Mouse (Mus musculus) embryo, embryonic 10.5 days (tissue): Measurements from ENCODE around the gene Zbtb22.
"Not testable (repeated sequence)": the region's sequence is repeated elsewhere in the genome, so short reads cannot be mapped to it uniquely, and the experiment has no call there.

Experiments used
- DNase-seq: peaks from one replicate; pipeline ENCODE4 v3.0.0-alpha.2; 2015; ENCODE audit warnings: low spot score

The Zbtb22 gene

DNA sequence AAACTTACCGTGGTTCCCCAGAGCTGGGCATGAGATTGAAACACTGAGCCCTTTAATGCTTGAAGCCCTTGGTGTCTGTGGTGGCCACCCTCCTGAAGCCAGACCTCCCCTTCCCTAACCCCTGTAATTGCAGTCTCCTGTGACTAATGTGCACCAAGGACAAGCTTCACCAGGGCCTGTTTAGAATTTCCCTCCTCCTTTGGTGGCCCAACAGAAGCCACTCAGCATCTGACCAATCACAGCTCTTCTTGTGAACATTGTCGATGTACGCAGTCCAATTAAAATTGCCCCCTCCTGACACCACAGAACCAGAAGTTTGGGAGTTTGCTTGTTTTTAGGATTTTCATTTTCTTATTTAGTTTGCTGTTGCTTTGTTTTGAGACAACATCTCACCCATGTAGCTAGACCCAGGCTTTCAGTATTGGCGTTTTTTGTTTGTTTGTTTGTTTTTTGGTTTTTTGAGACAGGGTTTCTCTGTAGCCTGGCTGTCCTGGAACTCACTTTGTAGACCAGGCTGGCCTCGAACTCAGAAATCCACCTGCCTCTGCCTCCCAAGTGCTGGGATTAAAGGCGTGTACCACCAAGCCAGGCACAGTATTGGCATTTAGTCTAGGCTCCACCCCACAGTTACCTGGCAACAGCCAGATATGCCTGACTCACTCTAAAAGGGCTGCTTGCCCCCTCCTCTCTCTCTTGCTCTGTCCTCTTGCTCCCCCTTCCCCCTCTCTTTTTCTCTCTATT, 11.6 kb upstream of the Zbtb22 start:
- DNase-seq, result not testable (repeated sequence)

DNA sequence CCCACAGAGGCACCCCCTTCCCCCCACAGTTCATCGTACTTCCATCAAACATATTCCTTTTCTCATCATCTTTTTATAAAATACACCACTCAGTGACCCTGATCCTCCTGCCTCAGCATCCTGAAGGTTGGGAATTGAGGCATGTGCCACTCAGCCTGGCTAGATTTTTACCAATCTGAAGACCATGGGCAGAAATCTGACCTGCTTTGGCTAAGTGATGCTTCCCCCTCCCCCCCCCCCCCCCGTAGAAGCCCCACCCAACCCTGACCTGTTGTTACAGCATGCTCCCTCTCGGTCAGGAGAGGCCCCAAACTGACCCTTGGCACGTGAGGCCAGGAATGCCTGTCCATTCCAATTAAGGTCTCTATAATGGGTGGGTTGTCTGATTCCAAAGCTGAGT, 10.9 kb upstream of the Zbtb22 start, which contains the start of gene Platr17:
Gene Platr17, plus strand, starts transcription at position 301 of the 400 bp plus-strand sequence.
- not testable (repeated sequence) for DNase-seq

DNA sequence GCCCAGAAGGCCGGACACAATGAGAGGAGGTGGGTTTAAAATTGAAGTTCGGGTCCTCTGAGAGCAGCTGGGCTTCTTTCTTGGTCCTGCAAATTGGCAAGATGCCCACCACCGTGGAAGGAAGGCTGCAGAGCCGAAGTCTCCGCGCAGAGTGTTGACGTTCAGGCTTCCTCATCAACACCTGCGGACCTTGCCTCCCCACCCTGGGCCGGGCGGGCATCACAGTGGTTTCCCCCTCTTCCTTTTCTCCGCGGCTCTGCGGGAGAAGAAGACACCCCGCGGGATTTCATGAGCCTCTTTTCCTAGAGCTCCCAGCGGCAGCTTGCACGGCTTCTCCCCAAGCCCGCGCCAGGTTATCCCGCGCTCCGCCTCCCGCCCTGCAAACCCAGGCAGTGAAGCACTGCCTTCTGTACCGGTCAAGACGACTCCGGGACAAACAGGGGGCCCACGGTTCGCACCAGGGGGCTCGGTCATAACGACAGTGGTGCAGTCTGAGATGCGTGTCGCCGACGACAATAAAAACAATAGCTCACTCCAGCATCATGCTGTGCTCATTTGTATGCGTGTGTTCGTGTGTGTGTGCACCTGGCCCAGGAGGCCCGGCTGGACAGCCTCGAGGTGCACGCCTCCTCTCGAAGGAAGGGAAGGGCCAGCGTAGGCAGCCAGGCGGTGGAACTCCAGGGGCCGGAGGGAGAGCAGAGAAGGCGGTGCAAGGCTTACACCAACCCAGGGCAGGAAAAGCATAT, 7.2 kb upstream of the Zbtb22 start:
- peak; percentile 45 for DNase-seq

GRCm38 (mm10) chr17:33909077-33909868, 6.4 kb upstream of the Zbtb22 start, which contains the start of gene Daxx:
Gene Daxx, plus strand, starts transcription at chr17:33909414.
- peak; percentile 99 for DNase-seq

GRCm38 (mm10) chr17:33909869-33910250, 5.8 kb upstream of the Zbtb22 start:
- peak; percentile 38 for DNase-seq

DNA sequence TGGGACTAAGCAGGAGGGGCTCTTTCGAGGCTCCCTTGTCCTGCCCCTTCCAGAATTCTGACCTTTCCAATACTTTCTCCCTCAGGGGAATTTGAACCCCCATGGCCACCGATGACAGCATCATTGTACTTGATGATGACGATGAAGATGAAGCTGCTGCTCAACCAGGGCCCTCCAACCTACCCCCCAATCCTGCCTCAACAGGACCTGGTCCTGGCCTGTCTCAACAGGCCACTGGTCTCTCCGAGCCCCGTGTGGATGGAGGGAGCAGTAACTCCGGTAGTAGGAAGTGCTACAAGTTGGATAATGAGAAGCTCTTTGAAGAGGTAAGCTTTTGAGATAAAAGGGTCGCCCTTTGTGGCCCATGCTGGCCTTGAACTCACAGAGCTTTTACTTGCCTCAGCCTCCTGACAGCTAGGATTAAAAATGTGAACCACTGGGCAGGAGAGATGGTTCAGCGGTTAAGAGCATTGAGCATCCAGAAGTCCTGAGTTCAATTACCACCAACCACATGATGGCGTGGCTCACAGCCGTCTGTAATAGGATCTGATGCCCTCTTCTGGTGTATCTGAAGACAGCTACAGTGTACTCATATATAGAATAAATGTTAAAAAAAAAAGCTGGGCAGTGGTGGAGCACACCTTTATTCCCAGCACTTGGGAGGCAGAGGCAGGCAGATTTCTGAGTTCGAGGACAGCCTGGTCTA, 5.2 kb upstream of the Zbtb22 start:
- DNase-seq, result no peak

GRCm38 (mm10) chr17:33911052-33911812, 4.5 kb upstream of the Zbtb22 start:
- no peak for DNase-seq

- no peak for DNase-seq
These were observed 3.8 kb upstream of the Zbtb22 start for GRCm38 (mm10) chr17:33911813-33912414.

- DNase-seq, result no peak
These were observed 2.4 kb upstream of the Zbtb22 start for GRCm38 (mm10) chr17:33913264-33913663.

- no peak for DNase-seq
These were observed 1.8 kb upstream of the Zbtb22 start for GRCm38 (mm10) chr17:33913905-33914304.

GRCm38 (mm10) chr17:33914969-33915391, 724 bp upstream of the Zbtb22 start:
- no peak for DNase-seq

GRCm38 (mm10) chr17:33916294-33916693, 590 bp downstream of the Zbtb22 start:
- DNase-seq, result peak; percentile 84

DNA sequence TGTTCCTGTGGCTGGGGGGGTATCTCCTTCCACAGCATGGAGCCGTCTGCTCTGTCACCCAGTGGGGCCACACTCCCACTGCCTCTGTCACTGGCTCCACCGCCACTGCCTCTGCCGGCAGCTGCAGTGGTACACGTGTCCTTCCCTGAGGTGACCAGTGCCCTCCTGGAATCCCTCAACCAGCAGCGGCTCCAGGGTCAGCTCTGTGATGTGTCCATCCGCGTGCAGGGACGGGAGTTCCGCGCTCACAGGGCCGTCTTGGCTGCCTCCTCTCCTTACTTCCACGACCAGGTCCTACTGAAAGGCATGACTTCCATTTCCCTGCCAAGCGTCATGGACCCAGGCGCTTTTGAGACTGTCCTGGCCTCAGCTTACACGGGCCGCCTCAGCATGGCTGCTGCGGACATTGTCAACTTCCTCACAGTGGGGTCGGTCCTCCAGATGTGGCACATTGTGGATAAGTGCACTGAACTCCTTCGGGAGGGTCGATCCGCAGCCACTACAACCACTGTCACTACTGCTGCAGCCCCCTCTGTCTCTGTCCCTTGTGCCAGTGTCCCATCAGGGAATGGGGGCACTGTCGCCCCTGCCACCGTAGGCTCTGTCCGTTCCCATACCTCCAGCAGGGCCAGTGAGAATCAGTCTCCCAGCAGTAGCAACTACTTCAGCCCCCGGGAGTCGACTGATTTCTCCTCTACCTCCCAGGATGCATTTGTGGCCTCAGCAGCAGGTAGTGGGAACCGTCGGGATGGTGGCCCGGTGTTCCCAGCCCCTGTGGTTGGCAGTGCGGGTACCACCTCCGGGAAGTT, 1.3 kb downstream of the Zbtb22 start:
- DNase-seq, result no peak

- no peak for DNase-seq
These were observed 2.1 kb downstream of the Zbtb22 start for GRCm38 (mm10) chr17:33917656-33918292.

- no peak for DNase-seq
These were observed 2.8 kb downstream of the Zbtb22 start for GRCm38 (mm10) chr17:33918293-33919203.

- peak; percentile 65 for DNase-seq
These were observed 3.9 kb downstream of the Zbtb22 start for GRCm38 (mm10) chr17:33919351-33920281.
